Mouse (Mus musculus): ENCODE measurements around the gene Pld5.

DNA sequence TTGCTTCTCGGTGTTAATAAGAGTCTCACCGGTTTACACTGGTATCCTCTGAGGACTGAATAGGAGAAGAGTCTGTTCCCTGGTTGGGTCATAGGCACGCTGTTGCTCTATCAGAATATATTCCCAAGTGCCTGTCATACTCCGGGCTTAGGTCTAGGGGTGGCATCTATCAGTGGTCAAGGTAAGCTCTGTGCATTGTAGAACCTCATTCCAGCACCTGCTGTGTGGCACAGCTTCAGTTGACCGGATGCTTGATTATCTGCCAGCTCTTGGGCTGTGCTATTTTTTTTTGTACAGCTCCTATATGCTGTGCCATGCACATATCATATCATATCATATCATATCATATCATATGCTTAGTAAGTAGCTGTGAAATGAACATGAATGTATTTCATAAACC lies 286.7 kb downstream of the Pld5 start:
- TF ChIP-seq EP300 (IDR thresholded peaks at IDR 0.05; ENCODE audit: low read depth) (no peak), CTCF (IDR thresholded peaks at IDR 0.05; ENCODE audit: low read depth) (no peak)
